Mouse (Mus musculus) urinary bladder, adult 18-20 months (tissue): ENCODE data around the gene Sdk1.
A peak's percentile ranks its signal among the peaks of the same experiment; 100 is the strongest.

ENCODE experiments used
- DNase-seq, 2 experiments: peaks; one replicate each; pipeline ENCODE4 v3.0.0; 2022; ENCODE audit warnings: low spot score in 2 of 2, mixed read lengths in 2 of 2

Sdk1 gene

GRCm38 (mm10) chr5:141768761-141769515 is 527.6 kb downstream of the Sdk1 start:
- peak in 1 of 2 experiments; percentile 23 for DNase-seq

- peak in 1 of 2 experiments; percentile 63 for DNase-seq
Observed at GRCm38 (mm10) chr5:141771516-141771915, 530.2 kb downstream of the Sdk1 start.

DNA sequence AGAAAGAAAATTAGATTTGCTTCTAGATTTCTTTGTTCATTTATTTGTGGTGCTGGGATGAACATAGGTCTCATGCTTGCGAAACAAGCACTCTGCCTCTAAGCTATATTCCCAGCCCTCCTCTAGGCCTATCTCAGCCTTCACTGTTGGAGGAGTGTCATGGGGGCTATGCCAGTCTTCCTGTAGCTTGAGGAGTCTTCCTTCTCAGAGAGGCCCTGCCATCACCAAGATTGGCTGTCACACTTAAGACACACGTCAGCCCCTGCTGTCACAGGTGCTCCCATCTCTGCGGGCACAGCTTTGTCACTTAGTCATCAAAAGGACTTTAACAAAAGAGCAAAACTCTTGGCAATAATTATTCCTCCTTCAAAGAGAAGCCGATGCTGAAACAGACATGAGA is 536.9 kb downstream of the Sdk1 start:
- DNase-seq: no peak

DNA sequence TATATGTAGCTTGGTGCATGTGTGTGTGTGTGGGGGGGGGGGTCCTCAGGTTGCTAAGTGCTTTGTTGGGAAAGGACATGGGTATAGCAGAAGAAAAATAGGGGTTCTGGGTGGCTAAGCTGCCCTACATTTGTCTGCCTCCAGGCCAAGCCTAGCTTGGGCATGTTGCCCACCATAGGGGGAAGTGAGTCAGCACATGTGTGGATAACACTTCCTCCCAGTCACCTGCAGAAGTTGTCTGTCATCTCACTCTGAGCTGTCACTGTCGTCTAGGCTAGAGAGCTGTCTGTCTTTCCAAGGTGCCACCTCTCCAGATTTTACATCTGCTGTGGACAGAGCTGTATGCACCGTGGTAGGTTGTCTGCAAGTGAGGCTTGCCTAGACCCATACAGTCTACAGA is 539.9 kb downstream of the Sdk1 start:
- no peak for DNase-seq

DNA sequence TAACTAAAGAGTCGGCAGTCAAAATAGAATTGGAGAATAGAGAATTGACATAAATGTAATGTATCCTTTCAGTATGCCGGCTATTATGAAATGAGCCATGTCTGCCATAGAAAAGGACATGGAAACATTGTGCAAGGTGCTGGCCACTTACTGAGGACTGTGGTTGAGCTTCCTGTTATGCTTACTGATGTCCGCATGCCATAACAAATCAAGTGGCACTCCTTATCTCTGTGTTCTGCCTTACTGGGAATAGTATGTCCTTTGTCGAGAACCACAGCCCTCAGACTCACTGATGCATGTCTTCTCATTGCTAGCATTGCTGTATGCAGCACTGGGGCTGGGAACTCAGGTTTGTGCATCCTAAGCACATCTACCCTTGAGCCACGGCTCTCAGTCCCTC is 541.0 kb downstream of the Sdk1 start:
- DNase-seq: no peak

DNA sequence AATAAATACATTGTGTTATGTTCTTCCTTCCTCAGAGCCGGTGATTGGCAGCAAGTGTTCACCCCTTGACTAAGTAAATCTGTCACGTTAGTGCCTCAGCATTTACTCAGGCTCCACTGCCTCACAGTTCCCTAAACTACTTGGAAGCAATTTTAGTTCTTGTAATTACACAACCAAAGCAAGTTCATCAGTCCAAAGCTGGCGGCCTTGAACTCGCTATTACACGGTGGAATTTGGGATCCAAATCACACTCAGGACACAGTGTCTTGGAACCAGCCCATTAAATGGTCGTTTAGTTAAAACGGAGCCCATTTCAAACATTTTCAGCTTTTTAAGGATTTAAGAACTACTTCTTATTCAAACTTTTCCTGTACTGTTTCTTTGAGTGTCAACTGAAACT is 542.2 kb downstream of the Sdk1 start:
- DNase-seq: no peak

GRCm38 (mm10) chr5:141793926-141794325 is 552.6 kb downstream of the Sdk1 start:
- DNase-seq: no peak

DNA sequence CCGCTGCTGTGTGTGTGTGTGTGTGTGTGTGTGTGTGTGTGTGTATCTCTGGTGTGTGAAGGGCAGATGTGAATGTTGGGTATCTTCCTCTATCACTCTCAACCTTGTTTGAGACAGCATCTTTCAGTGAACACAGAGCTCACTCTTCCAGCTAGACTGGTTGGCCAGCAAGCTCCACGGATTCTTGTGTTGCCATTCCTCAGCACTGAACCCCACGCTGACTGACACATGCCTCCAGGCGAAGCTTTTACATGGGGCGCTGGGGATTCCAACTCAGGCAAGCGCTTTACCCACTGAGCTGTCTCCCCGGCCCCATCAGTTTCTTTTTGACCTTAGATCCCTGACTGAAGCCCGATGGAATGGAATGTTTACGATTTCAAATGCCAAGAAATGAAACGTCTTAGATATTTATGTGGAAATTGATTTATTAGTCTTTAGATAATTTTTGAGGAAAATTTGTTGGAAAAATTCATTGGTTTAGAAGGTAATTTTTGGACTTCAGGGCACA is 582.6 kb downstream of the Sdk1 start:
- DNase-seq: no peak

- DNase-seq: no peak
Observed at GRCm38 (mm10) chr5:141824739-141825379, 583.6 kb downstream of the Sdk1 start.

DNA sequence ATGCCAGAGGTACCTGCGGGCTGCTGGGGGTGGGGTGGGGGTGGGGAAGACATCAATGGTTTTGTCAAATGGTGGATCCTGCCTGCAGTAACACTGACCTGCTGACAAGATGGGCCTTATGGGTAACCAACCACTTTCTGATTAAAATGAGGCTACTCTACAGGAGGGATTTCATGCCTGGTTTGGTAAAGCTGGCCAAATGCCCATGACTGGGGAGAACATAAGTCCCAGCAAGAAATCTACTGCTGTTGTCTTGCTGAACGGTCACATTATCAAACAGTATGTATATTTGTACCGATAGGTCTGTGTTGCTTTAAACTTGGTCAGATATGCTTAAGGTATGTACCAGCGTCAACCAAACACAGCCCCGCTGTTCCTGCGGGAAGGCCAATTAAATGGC is 594.3 kb downstream of the Sdk1 start:
- no peak for DNase-seq

DNA sequence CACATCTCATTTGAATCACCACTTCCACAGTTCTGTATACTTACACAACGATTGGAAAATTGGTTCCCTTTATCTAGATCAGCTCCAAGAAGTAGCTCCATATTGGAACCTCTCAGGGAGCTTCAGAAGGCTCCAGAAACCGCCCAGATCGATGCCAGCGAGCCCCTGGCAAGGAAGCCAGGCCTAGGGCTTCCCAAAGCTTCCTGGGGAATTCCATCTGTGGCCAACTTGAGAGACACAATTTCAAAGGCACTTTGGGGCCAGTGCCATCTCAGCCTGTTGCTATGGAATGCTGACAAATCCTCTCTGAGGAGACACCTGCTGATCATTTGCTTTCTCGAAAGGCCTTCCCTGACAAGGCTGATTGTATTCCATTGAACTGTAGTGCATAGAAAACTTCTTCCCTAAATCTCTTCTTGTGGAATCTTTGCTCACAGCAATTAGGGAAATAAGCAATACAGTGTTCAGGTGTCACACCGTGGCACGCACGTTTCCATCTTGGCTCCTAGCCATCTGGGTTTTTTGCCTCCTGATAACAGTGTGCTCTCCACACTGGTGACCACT is 595.7 kb downstream of the Sdk1 start:
- no peak for DNase-seq

GRCm38 (mm10) chr5:141844701-141845100 is 603.4 kb downstream of the Sdk1 start:
- no peak for DNase-seq

GRCm38 (mm10) chr5:141847686-141848085 is 606.4 kb downstream of the Sdk1 start:
- DNase-seq: no peak

- DNase-seq: no peak
Observed at GRCm38 (mm10) chr5:141852175-141852574, 610.9 kb downstream of the Sdk1 start.

DNA sequence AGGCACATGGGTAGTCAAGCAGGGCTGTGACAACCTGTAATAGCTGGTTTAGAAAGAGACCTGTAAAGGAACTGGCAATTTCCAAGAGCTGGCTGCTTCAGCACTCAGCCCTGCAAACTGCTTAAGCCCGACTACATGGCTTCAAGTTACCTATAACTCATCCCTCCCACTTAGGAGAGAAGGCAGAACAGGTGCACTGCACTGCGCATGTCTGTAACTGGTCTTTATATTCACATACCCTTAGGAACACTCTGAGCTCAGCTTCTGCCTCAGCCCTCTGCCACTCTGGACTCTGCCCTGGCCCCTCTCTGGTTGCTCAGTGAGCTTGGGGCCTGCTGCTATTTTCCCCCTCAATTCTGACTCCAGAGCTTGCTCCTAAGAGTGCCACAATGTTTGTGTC is 615.2 kb downstream of the Sdk1 start:
- no peak for DNase-seq

- DNase-seq: no peak
Observed at GRCm38 (mm10) chr5:141857781-141858180, 616.5 kb downstream of the Sdk1 start.

GRCm38 (mm10) chr5:141858406-141859160 is 617.3 kb downstream of the Sdk1 start:
- no peak for DNase-seq

DNA sequence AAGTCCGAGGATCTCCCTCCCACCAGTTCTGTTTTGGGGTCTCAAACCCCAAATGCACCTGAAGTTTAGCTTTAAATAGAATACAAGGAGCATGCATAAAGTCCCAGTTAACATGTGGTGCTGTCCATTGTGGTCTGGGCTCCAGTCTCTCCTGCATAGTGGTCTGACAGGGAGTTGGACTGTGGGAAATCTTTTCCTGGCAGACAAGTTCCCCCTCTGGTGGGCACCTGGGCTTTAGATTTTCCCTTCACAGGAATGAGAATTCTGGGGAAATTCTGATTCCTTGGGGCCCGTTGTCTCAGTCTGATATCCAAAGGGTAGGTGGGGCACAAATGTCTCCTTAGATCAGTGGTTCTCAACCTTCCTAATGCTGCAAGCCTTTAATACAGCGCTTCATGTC is 624.8 kb downstream of the Sdk1 start:
- DNase-seq: no peak

GRCm38 (mm10) chr5:141873751-141874150 is 632.5 kb downstream of the Sdk1 start:
- no peak for DNase-seq

DNA sequence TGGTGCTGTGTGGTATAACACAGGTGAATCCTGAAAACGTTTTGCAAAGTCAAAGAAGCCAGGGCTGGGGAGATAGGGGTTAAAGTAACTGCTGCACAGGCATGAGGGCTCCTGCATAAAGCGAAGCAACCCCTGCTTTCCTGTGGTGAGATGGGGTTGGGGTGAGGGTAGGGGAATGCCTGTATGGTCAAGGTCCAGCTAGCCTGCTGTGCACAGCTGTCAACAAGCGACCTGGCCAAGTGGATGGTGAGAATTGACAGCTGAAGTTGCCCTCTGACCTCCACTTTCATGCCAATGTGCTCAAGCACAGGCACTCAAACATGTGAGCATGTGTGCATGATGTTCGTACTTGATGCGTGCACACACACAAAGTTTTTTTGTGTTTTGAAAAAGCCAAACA is 639.4 kb downstream of the Sdk1 start:
- DNase-seq: no peak

- DNase-seq: no peak
Observed at GRCm38 (mm10) chr5:141884111-141884647, 642.9 kb downstream of the Sdk1 start.

DNA sequence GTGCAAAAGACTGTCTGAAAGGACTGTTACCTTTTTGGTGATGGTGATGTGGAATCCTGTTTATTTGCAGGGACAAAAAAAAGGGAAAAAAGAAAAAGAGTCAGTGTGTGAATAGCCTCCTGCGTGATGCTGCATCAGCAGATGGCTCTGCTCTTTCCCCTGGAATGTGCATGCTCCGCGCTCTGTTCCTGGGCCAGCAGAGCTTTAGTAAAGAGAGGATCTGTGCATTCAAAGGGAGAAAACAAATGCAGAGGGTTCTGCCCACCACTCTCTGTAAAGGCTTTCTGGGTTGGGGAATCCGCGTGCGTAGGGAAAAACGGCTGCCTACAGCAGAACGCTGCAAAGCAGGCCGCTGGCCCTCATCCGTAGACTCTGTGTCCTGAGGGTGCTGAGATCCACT is 644.7 kb downstream of the Sdk1 start:
- DNase-seq: no peak
